Comparison of ENCODE assay signal across 12 mouse cellular contexts in genomic region chr7:90074592-90074991, GRCm38 (mm10). TPM values are rescaled to one million over a fixed set of nuclear protein-coding genes. Genes with fewer than 3 reads are reported as not detected.
DNase-seq lines count a peak whose midpoint lies in the region; ATAC-seq and TF ChIP-seq lines count a peak whose summit lies in the region.
"Had no signal": no experiment of that assay in that cellular context is flagged by ENCODE, and none has a peak within 500 bp of the region (broad histone marks: within the 10 kb centered on the region; RNA-seq: fewer than 3 reads in every experiment).

No protein-coding gene starts in this region.

- peak; percentile 69 for ATAC-seq in forebrain, postnatal 0 days
- ATAC-seq in forebrain, embryonic 15.5 days (replicated peaks): no peak
- ATAC-seq in midbrain, postnatal 0 days (ENCODE audit: low FRiP score): no peak
- no peak for ATAC-seq in midbrain, embryonic 14.5 days (ENCODE audit: low FRiP score, low TSS enrichment)

- TF ChIP-seq CTCF in forebrain, postnatal 0 days (IDR thresholded peaks at IDR 0.05; ENCODE audit: low read depth): no peak
- TF ChIP-seq CTCF in midbrain, postnatal 0 days (IDR thresholded peaks at IDR 0.05): no peak

- no peaks in the 10 kb centered on the region for H3K36me3 ChIP-seq in forebrain, postnatal 0 days (ENCODE audit: insufficient read depth)
- no peaks in the 10 kb centered on the region for H3K36me3 ChIP-seq in forebrain, embryonic 15.5 days
- H3K36me3 ChIP-seq in midbrain, postnatal 0 days (ENCODE audit: insufficient read depth, low read length): no peaks in the 10 kb centered on the region
- no peaks in the 10 kb centered on the region for H3K36me3 ChIP-seq in midbrain, embryonic 14.5 days (ENCODE audit: control insufficient read depth, insufficient read depth, low read length)

- H3K4me3 ChIP-seq in forebrain, postnatal 0 days (ENCODE audit: low read depth, low read length): no peak overlapping the region
- no peak overlapping the region for H3K4me3 ChIP-seq in forebrain, embryonic 15.5 days
- H3K4me3 ChIP-seq in midbrain, postnatal 0 days (ENCODE audit: low read depth, low read length): no peak overlapping the region
- no peak overlapping the region for H3K4me3 ChIP-seq in midbrain, embryonic 14.5 days (replicated peaks; ENCODE audit: low read depth, low read length)

- H3K9me3 ChIP-seq in forebrain, postnatal 0 days (ENCODE audit: low read length): no peaks in the 10 kb centered on the region
- no peaks in the 10 kb centered on the region for H3K9me3 ChIP-seq in forebrain, embryonic 15.5 days
- no peaks in the 10 kb centered on the region for H3K9me3 ChIP-seq in midbrain, postnatal 0 days (ENCODE audit: low read length)
- H3K9me3 ChIP-seq in midbrain, embryonic 14.5 days (ENCODE audit: control insufficient read depth, low read length): no peaks in the 10 kb centered on the region

- peak; percentile 7 for DNase-seq in forebrain, postnatal 0 days
- DNase-seq in midbrain, postnatal 0 days (ENCODE audit: low spot score): peak; percentile 22
- DNase-seq in midbrain, embryonic 14.5 days: no peak
- peak; percentile 44 to 59 for DNase-seq in kidney, postnatal 36 days
- DNase-seq in spleen, adult 18-20 months: peak; percentile 14 to 15
- DNase-seq in urinary bladder, postnatal 25 days (ENCODE audit: low spot score): no peak
- no peak for DNase-seq in retina, postnatal 1 day
- DNase-seq: adrenal gland, postnatal 36 days; cerebellum, adult 9-11 months; gastrocnemius, postnatal 36 days had no signal

- no peak overlapping the region for H3K27ac ChIP-seq in forebrain, postnatal 0 days (ENCODE audit: low read depth, low read length)
- H3K27ac ChIP-seq in forebrain, embryonic 15.5 days (replicated peaks): no peak overlapping the region
- no peak overlapping the region for H3K27ac ChIP-seq in midbrain, postnatal 0 days (ENCODE audit: low read depth, low read length)
- H3K27ac ChIP-seq in midbrain, embryonic 14.5 days (replicated peaks; ENCODE audit: low read depth, low read length): no peak overlapping the region
- H3K27ac ChIP-seq: kidney, postnatal 0 days had no signal

- WGBS in forebrain, postnatal 0 days: 63% methylated on average over 2 of the region's 2 CpGs
- 81% methylated on average over 2 of the region's 2 CpGs for WGBS in forebrain, embryonic 15.5 days
- WGBS in midbrain, postnatal 0 days: 80% methylated on average over 2 of the region's 2 CpGs
- WGBS in midbrain, embryonic 14.5 days: 72% methylated on average over 2 of the region's 2 CpGs

- no peaks in the 10 kb centered on the region for H3K4me1 ChIP-seq in forebrain, postnatal 0 days (ENCODE audit: insufficient read depth)
- H3K4me1 ChIP-seq in forebrain, embryonic 15.5 days: no peaks in the 10 kb centered on the region
- H3K4me1 ChIP-seq in midbrain, postnatal 0 days (ENCODE audit: insufficient read depth, low read length): no peaks in the 10 kb centered on the region
- no peaks in the 10 kb centered on the region for H3K4me1 ChIP-seq in midbrain, embryonic 14.5 days (ENCODE audit: control insufficient read depth, insufficient read depth, low read length)

- H3K4me2 ChIP-seq in forebrain, postnatal 0 days (ENCODE audit: low read depth): no peak overlapping the region
- no peak overlapping the region for H3K4me2 ChIP-seq in forebrain, embryonic 15.5 days (replicated peaks)
- H3K4me2 ChIP-seq in midbrain, postnatal 0 days (ENCODE audit: low read depth, low read length, poor library complexity, severe bottlenecking): no peak overlapping the region
- H3K4me2 ChIP-seq in midbrain, embryonic 14.5 days (ENCODE audit: low read length): no peak overlapping the region

- no peak overlapping the region for H3K9ac ChIP-seq in forebrain, postnatal 0 days
- H3K9ac ChIP-seq in forebrain, embryonic 15.5 days (replicated peaks): no peak overlapping the region
- H3K9ac ChIP-seq in midbrain, postnatal 0 days (replicated peaks; ENCODE audit: low read length, poor library complexity, severe bottlenecking): no peak overlapping the region
- no peak overlapping the region for H3K9ac ChIP-seq in midbrain, embryonic 14.5 days (replicated peaks; ENCODE audit: low read length)

- no peaks in the 10 kb centered on the region for H3K27me3 ChIP-seq in forebrain, postnatal 0 days (ENCODE audit: insufficient read depth, low read length)
- no peaks in the 10 kb centered on the region for H3K27me3 ChIP-seq in forebrain, embryonic 15.5 days
- no peaks in the 10 kb centered on the region; the same call in 1 of the 2 replicates for H3K27me3 ChIP-seq in midbrain, postnatal 0 days (ENCODE audit: insufficient read depth, low read length)
- H3K27me3 ChIP-seq in midbrain, embryonic 14.5 days (ENCODE audit: control insufficient read depth, insufficient read depth, low read length): no peaks in the 10 kb centered on the region

RNA-seq across cellular contexts. Expression of gene Picalm, which starts 55.4 kb away (rescaled TPM):
- total RNA-seq in forebrain, postnatal 0 days (2014; rRNA removed): 211 and 242 TPM in 2 replicates
- 16.5 and 21.2 TPM in 2 replicates for polyA plus RNA-seq in forebrain, postnatal 0 days (2015; fragmentation: Nextera tagmentation; extraction: Ambion mirVana)
- 42.3 and 45.7 TPM in 2 replicates for polyA plus RNA-seq in forebrain, embryonic 15.5 days (2015; fragmentation: Nextera tagmentation; extraction: Ambion mirVana)
- 173 and 215 TPM in 2 replicates for total RNA-seq in midbrain, postnatal 0 days (2014; rRNA removed)
- polyA plus RNA-seq in midbrain, postnatal 0 days (2015; fragmentation: Nextera tagmentation; extraction: Ambion mirVana): 20.2 and 24.8 TPM in 2 replicates
- 53.0 and 56.3 TPM in 2 replicates for polyA plus RNA-seq in midbrain, embryonic 14.5 days (2014; fragmentation: Nextera tagmentation; extraction: Ambion mirVana)

Comparison
In these comparisons a context has a peak if more than half of its experiments do, and no peak if none do; other contexts are left out.
1. DNase-seq: peak in forebrain, postnatal 0 days (single experiment), midbrain, postnatal 0 days (single experiment), kidney, postnatal 36 days (2 of 2) and spleen, adult 18-20 months (2 of 2); none in midbrain, embryonic 14.5 days (single experiment), urinary bladder, postnatal 25 days (single experiment) and retina, postnatal 1 day (single experiment).